Mouse (Mus musculus) ES-E14 (cell line): ENCODE data around the gene Emilin2.

Source experiments
- CHD2 ChIP-seq: IDR thresholded peaks from 2 replicates; pipeline ENCODE4 v1.6.1; 2014; ENCODE audit warnings: mild to moderate bottlenecking, low read depth, low read length, inconsistent platforms
- MAFK ChIP-seq: IDR thresholded peaks from 2 replicates; pipeline ENCODE4 v1.6.1; 2014; ENCODE audit warnings: mild to moderate bottlenecking, low read depth, low read length, inconsistent platforms; ENCODE audit not compliant: insufficient read depth
- ZC3H11A ChIP-seq: IDR thresholded peaks from 2 replicates; pipeline ENCODE4 v1.6.1; 2012; ENCODE audit warnings: low read depth, mild to moderate bottlenecking, inconsistent platforms, low read length, borderline replicate concordance
- ZNF384 ChIP-seq: IDR thresholded peaks from 2 replicates; pipeline ENCODE4 v1.6.1; 2012; ENCODE audit warnings: low read depth, low read length, inconsistent platforms

DNA sequence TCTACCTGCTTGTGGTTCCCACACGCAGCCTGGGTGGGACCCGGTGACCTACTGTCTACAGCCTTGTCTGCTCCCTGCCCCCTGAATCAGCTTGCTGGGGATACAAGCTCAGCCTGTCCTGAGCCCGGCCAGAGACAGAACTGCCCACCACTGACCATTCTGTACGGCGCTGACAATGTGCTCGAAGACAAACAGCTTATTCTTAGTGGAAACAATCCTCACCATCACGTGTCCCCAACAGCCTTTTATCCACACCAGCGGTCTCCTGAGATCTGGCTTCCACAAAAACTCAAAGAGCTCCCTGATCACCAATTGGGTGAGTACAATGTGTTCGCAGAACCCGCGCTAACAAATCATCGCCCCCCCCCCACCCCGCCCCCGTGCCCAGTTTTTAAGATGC is 2.6 kb downstream of the Emilin2 start:
- TF ChIP-seq ZC3H11A (no peak), ZNF384 (no peak), CHD2 (no peak), MAFK (no peak)
